Mouse (Mus musculus): ENCODE measurements around the gene Amelx. TPM values are rescaled to one million over a fixed set of nuclear protein-coding genes. Genes with fewer than 3 reads are reported as not detected.

The Amelx gene
- polyA plus RNA-seq (2012; rRNA removed) = not detected in 2 replicates

GRCm38 (mm10) chrX:169187100-169187499 lies at the start of gene Amelx:
Gene Amelx, minus strand, starts transcription at chrX:169187200.

Other genes with a start within 250 kb of the Amelx start
- gene Hccs, start 133.2 kb upstream of the Amelx start, polyA plus RNA-seq (2012; rRNA removed) = 6.1 and 7.4 TPM in 2 replicates

Measured in liver, embryonic 14 days (tissue).